Mouse (Mus musculus): ENCODE results near the gene Shisal2a. TPM values are rescaled to one million over a fixed set of nuclear protein-coding genes. Genes with fewer than 3 reads are reported as not detected.

The Shisal2a gene
- 1.1 and 1.8 TPM in 2 replicates for polyA plus RNA-seq (2015; fragmentation: Nextera tagmentation; extraction: Ambion mirVana)

DNA sequence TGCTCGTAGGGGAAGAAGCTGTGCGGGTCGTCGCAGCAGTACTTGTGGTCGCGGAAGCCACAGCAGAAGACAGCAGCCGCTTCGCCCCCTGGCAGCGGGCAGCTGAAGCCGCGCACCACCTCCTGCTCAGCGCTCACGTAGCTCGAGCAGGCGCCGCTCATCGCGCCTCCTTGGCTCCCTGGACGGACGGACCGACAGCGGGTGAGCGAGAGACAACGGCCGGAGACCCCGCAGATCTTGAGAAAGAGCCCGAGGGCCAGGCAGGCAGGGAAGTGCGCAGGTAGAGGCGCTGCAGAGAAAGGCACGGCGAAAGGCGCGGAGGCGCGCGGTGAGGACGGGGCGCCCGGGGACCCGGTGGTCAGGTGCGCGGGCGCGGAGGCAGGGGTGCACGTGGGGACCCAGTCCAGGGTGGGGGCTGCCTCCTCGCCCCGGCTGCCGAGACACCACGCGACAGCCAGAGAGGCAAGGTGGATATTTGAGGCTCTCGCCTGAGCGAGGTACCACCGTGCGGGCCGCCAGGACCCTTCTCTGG is at the start of gene Shisal2a:
Shisal2a (minus strand) TSS at position 167 of the 532 bp plus-strand sequence.
- ATAC-seq (ENCODE audit: extremely low read depth, insufficient number of reproducible peaks, low FRiP score, low TSS enrichment), result no peak; the same call in 1 of the 2 replicates
- Histone ChIP-seq H3K4me2 (peak within 1 kb of the TSS; percentile 90), H3K9ac (peak within 1 kb of the TSS; percentile 84), H3K27ac (replicated peaks) (no peak within 1 kb of the TSS), H3K27me3 (replicated peaks) (peaks cover 32% of the 10 kb centered on the region), H3K9me3 (no peaks in the 10 kb centered on the region), H3K4me3 (peak within 1 kb of the TSS; percentile 62), H3K36me3 (no peaks in the 10 kb centered on the region), H3K4me1 (peaks cover 33% of the 10 kb centered on the region)
- 2% methylated on average over 55 of the region's 55 CpGs for WGBS

DNA sequence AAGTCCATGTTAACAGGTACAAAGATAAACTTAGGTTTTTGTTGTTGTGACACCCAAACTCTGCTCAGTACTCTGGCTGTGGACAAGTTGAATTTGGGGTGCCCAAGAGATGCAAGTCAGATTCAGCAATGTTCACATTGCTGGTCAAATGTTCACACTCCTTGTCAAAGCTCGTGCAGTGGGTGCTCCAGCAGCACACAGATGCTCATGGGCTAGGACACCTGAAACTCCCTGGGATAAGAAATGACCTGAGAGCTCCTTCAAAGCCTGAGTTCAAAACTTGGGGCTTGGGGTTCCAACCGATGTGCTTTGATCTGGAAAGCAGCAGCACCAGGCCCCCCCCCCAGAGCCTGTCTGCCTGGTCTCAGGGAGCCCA is 48.4 kb upstream of the Shisal2a start:
- H3K9me3 ChIP-seq, result no peaks in the 10 kb centered on the region
- H3K36me3 ChIP-seq, result no peaks in the 10 kb centered on the region
- ATAC-seq (ENCODE audit: extremely low read depth, insufficient number of reproducible peaks, low FRiP score, low TSS enrichment), result no peak
- H3K9ac ChIP-seq, result 0 out of 2 replicates have a peak overlapping the region, but pooled peaks have one; percentile 40
- WGBS, result 55% methylated on average over 2 of the region's 2 CpGs
- H3K27me3 ChIP-seq (replicated peaks), result no peaks in the 10 kb centered on the region
- H3K4me1 ChIP-seq, result peaks cover 31% of the 10 kb centered on the region
- no peak overlapping the region for H3K4me3 ChIP-seq
- H3K27ac ChIP-seq (replicated peaks), result no peak overlapping the region
- no peak overlapping the region for H3K4me2 ChIP-seq

GRCm38 (mm10) chr4:108430656-108431560 is 47.8 kb upstream of the Shisal2a start:
- WGBS, result 55% methylated on average over 4 of the region's 4 CpGs
- H3K36me3 ChIP-seq, result no peaks in the 10 kb centered on the region
- H3K9ac ChIP-seq, result 0 out of 2 replicates have a peak overlapping the region, but pooled peaks have one; percentile 40
- H3K4me3 ChIP-seq, result no peak overlapping the region
- H3K9me3 ChIP-seq, result no peaks in the 10 kb centered on the region
- no peak overlapping the region for H3K27ac ChIP-seq (replicated peaks)
- peaks cover 31% of the 10 kb centered on the region for H3K4me1 ChIP-seq
- H3K27me3 ChIP-seq (replicated peaks), result no peaks in the 10 kb centered on the region
- ATAC-seq (ENCODE audit: extremely low read depth, insufficient number of reproducible peaks, low FRiP score, low TSS enrichment), result no peak
- H3K4me2 ChIP-seq, result no peak overlapping the region

DNA sequence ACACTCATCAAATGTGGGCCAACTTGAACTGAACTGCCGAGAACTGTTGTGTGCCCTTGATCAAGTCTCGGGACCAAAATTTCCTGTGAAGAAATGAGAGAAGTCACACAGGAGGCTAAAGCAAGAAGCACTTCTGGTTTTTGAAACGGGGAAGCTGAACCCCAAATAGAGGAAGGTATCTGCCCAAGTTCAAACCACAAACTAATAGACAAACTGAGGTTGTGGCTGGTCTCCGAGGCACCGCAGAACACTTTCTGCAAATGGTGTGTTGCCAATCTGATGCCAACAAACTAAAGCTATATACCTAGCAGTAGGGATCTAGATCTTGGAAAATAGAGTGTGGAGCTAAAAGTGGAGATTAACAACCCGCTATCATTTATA is 45.2 kb upstream of the Shisal2a start:
- no peak for ATAC-seq (ENCODE audit: extremely low read depth, insufficient number of reproducible peaks, low FRiP score, low TSS enrichment)
- no peaks in the 10 kb centered on the region for H3K27me3 ChIP-seq (replicated peaks)
- H3K36me3 ChIP-seq, result no peaks in the 10 kb centered on the region
- H3K4me3 ChIP-seq, result no peak overlapping the region
- H3K9ac ChIP-seq, result no peak overlapping the region
- no peak overlapping the region for H3K4me2 ChIP-seq
- H3K9me3 ChIP-seq, result no peaks in the 10 kb centered on the region
- peaks cover 23% of the 10 kb centered on the region for H3K4me1 ChIP-seq
- 67% methylated on average over 6 of the region's 6 CpGs for WGBS
- no peak overlapping the region for H3K27ac ChIP-seq (replicated peaks)

DNA sequence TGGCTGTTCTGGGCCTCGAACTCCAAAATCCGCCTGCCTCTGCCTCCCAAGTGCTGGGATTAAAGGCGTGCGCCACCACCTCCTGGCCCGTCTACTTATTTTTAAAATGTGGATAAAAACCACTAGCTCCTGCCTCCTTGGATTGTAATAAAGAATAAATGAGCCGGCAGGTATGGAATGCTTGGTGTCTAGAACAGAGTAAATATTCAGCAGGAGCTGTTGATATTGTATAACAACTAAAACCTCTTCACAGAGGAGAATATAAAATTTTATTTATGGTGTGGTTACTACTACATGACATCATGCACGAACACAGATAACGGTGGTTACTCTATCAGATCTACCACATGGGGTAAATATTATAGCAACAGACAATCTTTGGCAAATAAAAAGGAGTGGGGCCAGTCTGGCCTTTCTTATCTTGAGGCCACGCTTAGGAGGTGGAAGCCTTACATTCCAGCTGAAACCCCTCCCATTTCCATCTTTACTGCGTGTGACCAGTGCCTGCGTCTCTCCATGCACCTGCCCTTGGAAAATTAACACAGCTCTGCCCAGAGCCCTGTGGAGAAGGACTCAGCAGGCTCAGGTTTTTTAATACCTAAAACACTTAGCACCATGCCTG is 44.7 kb upstream of the Shisal2a start:
- no peak overlapping the region for H3K27ac ChIP-seq (replicated peaks)
- no peak overlapping the region for H3K9ac ChIP-seq
- 50% methylated on average over 11 of the region's 11 CpGs for WGBS
- H3K4me3 ChIP-seq, result no peak overlapping the region
- H3K4me1 ChIP-seq, result peaks cover 23% of the 10 kb centered on the region
- H3K36me3 ChIP-seq, result no peaks in the 10 kb centered on the region
- H3K27me3 ChIP-seq (replicated peaks), result no peaks in the 10 kb centered on the region
- no peaks in the 10 kb centered on the region for H3K9me3 ChIP-seq
- no peak for ATAC-seq (ENCODE audit: extremely low read depth, insufficient number of reproducible peaks, low FRiP score, low TSS enrichment)
- H3K4me2 ChIP-seq, result no peak overlapping the region

GRCm38 (mm10) chr4:108424587-108424986 is 41.4 kb upstream of the Shisal2a start:
- ATAC-seq (ENCODE audit: extremely low read depth, insufficient number of reproducible peaks, low FRiP score, low TSS enrichment), result no peak
- WGBS, result 56% methylated on average over 2 of the region's 2 CpGs
- Histone ChIP-seq H3K4me3 (no peak overlapping the region), H3K4me2 (no peak overlapping the region), H3K27me3 (replicated peaks) (no peaks in the 10 kb centered on the region), H3K36me3 (no peaks in the 10 kb centered on the region), H3K9ac (no peak overlapping the region), H3K27ac (replicated peaks) (no peak overlapping the region), H3K4me1 (peaks cover 11% of the 10 kb centered on the region), H3K9me3 (no peaks in the 10 kb centered on the region)

- ATAC-seq (ENCODE audit: extremely low read depth, insufficient number of reproducible peaks, low FRiP score, low TSS enrichment), result no peak
- WGBS, result 40% methylated on average over 8 of the region's 8 CpGs
- Histone ChIP-seq H3K4me3 (no peak overlapping the region), H3K36me3 (peaks cover 10% of the 10 kb centered on the region; the same call in 1 of the 2 replicates), H3K4me2 (peak overlapping the region; percentile 83), H3K9ac (no peak overlapping the region), H3K9me3 (peaks cover 4% of the 10 kb centered on the region; the same call in 1 of the 2 replicates), H3K27ac (replicated peaks) (peak overlapping the region; percentile 20; the same call in 1 of the 2 replicates), H3K27me3 (replicated peaks) (no peaks in the 10 kb centered on the region), H3K4me1 (peaks cover 26% of the 10 kb centered on the region)
Measured at GRCm38 (mm10) chr4:108407621-108408020, 24.5 kb upstream of the Shisal2a start.

DNA sequence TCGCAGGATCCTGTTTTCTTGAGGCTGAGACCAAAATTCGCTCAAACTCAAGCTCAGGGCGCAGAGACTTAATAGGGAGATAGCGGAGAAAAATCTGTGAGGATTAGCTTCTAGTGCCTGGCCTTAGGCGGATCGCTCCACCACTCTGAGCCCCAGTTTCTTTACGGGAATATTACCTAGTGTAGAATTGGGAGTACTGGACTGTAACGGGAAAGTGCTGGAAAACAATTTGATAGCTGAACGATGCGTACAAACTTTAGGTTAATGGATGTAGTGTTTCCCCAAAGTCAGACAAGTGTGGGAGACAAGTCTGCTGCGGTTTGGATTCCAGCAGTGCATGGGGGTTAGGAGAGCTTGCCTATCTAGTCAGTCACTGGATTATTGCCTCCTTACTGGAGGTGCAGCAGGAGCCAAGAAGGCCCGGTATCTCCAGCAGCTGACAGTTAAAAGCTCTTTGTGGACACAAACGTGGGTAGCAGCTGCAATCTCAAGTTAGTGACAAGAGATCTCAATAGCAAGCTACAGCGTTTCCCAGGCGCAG is 23.8 kb upstream of the Shisal2a start, which contains the start of gene Gpx7:
Gpx7 (minus strand) TSS at position 101 of the 541 bp plus-strand sequence.
- Histone ChIP-seq H3K27me3 (replicated peaks) (no peaks in the 10 kb centered on the region), H3K4me3 (peak within 1 kb of the TSS; percentile 59), H3K9me3 (peaks cover 4% of the 10 kb centered on the region; the same call in 1 of the 2 replicates), H3K36me3 (peaks cover 16% of the 10 kb centered on the region; the same call in 1 of the 2 replicates), H3K9ac (peak within 1 kb of the TSS; percentile 88), H3K4me2 (peak within 1 kb of the TSS; percentile 83), H3K4me1 (peaks cover 26% of the 10 kb centered on the region), H3K27ac (replicated peaks) (peak within 1 kb of the TSS; percentile 83)
- 5% methylated on average over 15 of the region's 15 CpGs for WGBS
- no peak for ATAC-seq (ENCODE audit: extremely low read depth, insufficient number of reproducible peaks, low FRiP score, low TSS enrichment)

GRCm38 (mm10) chr4:108406138-108406860 is 23.1 kb upstream of the Shisal2a start:
- peaks cover 26% of the 10 kb centered on the region for H3K4me1 ChIP-seq
- H3K27ac ChIP-seq (replicated peaks), result peak overlapping the region; percentile 83
- peak; percentile 41; the same call in 1 of the 2 replicates for ATAC-seq (ENCODE audit: extremely low read depth, insufficient number of reproducible peaks, low FRiP score, low TSS enrichment)
- no peaks in the 10 kb centered on the region for H3K27me3 ChIP-seq (replicated peaks)
- H3K4me2 ChIP-seq, result peak overlapping the region; percentile 83
- peak overlapping the region; percentile 59 for H3K4me3 ChIP-seq
- 3% methylated on average over 52 of the region's 52 CpGs for WGBS
- peak overlapping the region; percentile 88 for H3K9ac ChIP-seq
- H3K9me3 ChIP-seq, result peaks cover 4% of the 10 kb centered on the region; the same call in 1 of the 2 replicates
- peaks cover 21% of the 10 kb centered on the region for H3K36me3 ChIP-seq

GRCm38 (mm10) chr4:108405766-108406137 is 22.6 kb upstream of the Shisal2a start:
- Histone ChIP-seq H3K27me3 (replicated peaks) (no peaks in the 10 kb centered on the region), H3K4me3 (peak overlapping the region; percentile 59), H3K9ac (peak overlapping the region; percentile 88), H3K4me2 (peak overlapping the region; percentile 83), H3K4me1 (peaks cover 26% of the 10 kb centered on the region), H3K9me3 (peaks cover 4% of the 10 kb centered on the region; the same call in 1 of the 2 replicates), H3K27ac (replicated peaks) (peak overlapping the region; percentile 83), H3K36me3 (peaks cover 26% of the 10 kb centered on the region)
- WGBS, result 44% methylated on average over 3 of the region's 3 CpGs
- no peak for ATAC-seq (ENCODE audit: extremely low read depth, insufficient number of reproducible peaks, low FRiP score, low TSS enrichment)
